Mouse (Mus musculus): Measurements from ENCODE around the gene AW822073. TPM values are rescaled to one million over a fixed set of nuclear protein-coding genes. Genes with fewer than 3 reads are reported as not detected.
"Not testable (repeated sequence)": the region's sequence is repeated elsewhere in the genome, so short reads cannot be mapped to it uniquely, and the experiment has no call there.

The AW822073 gene
- polyA plus RNA-seq (2015; fragmentation: Nextera tagmentation; extraction: Ambion mirVana): not detected in 2 replicates

DNA sequence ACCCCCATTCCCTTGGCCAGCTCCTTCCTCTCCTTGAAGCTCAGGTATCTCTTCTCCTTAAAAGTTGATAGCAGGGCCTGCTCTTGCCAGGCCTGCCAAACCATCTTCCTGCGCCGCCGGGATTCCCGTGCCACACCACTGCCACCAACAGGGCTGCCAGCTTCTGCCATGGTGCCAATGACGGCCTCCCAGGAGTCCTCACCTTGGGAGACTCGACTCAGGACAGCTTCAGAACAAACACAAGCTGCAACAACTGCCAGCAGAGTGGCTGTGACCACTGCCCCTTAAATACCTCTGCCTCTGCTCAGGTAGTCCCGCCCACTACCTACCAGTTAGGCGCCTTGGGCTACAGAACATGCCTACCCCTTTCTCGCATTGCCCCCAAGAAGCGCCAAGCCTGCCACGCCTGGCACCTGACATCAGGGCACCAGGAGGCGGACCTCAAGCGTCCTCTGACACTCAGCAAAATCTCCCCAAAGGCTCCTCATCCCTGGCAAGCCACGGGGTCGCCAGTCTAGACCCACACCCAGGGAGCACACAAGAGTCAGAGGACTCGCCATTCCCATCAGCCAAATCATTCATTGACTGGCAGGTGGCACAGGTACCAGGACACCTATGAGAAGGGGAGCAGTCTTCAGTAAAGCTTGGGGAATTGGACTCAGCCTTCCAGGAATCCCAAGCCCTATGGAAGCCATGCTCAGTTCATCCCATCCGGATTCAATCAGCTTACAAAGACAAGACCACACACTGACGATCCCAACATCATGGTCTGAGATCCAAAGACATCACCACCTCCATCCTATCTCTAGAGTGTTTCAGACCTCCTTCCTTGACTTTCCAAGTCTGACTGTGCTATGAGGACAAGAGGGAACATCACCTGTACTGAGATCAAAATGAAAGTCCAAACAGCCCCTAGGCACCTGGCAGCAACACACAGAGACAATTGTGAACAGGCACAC, at the start of gene AW822073:
TSS of gene AW822073 (minus strand) at position 104 of the 959 bp plus-strand sequence.
- not testable (repeated sequence) for ATAC-seq; H3K27ac ChIP-seq (ENCODE audit: low read length)
- WGBS: 83% methylated on average over 16 of the region's 18 CpGs

DNA sequence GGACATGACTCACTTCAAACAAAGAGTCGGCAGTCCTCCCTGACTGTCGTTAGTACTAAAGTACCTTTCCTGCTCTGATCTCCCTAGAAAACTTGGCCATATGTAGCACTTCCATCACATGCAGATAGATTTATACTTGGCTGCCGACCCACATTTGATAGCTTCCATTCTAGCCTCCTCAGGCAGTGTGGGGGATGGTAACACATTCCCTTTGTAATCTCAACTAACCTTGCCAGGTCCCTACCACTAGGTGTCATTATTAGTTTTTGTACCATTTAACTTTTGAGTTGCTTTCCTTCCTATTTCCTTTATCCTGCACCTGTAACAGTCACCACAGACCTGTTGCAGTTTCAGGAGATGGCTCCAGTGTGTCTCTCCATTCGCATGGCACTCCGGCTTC, 33.7 kb upstream of the AW822073 start:
- no peak overlapping the region for H3K27ac ChIP-seq (ENCODE audit: low read length)
- no peak overlapping the region for H3K4me2 ChIP-seq (ENCODE audit: low read depth, low read length)
- H3K36me3 ChIP-seq (ENCODE audit: control insufficient read depth, insufficient read depth, low read length): peaks cover under 1% of the 10 kb centered on the region; the same call in 1 of the 2 replicates
- no peaks in the 10 kb centered on the region for H3K27me3 ChIP-seq (replicated peaks; ENCODE audit: control insufficient read depth, insufficient read depth, low read length)
- WGBS: 62% methylated on average over 5 of the region's 5 CpGs
- no peak overlapping the region for H3K4me3 ChIP-seq (ENCODE audit: low read length)
- no peak overlapping the region for H3K9ac ChIP-seq (ENCODE audit: low read depth, low read length)
- H3K4me1 ChIP-seq (ENCODE audit: control insufficient read depth, insufficient read depth, low read length): peaks cover 2% of the 10 kb centered on the region; the same call in 1 of the 2 replicates
- H3K9me3 ChIP-seq (ENCODE audit: control insufficient read depth, low read length): no peaks in the 10 kb centered on the region
- no peak for ATAC-seq

More for the DNA sequence above, at the start of gene AW822073:
- not testable (repeated sequence) for H3K4me3 ChIP-seq (ENCODE audit: low read length); H3K9ac ChIP-seq (ENCODE audit: low read depth, low read length); H3K27me3 ChIP-seq (replicated peaks; ENCODE audit: control insufficient read depth, insufficient read depth, low read length); H3K4me2 ChIP-seq (ENCODE audit: low read depth, low read length); H3K9me3 ChIP-seq (ENCODE audit: control insufficient read depth, low read length); H3K36me3 ChIP-seq (ENCODE audit: control insufficient read depth, insufficient read depth, low read length); H3K4me1 ChIP-seq (ENCODE audit: control insufficient read depth, insufficient read depth, low read length)

DNA sequence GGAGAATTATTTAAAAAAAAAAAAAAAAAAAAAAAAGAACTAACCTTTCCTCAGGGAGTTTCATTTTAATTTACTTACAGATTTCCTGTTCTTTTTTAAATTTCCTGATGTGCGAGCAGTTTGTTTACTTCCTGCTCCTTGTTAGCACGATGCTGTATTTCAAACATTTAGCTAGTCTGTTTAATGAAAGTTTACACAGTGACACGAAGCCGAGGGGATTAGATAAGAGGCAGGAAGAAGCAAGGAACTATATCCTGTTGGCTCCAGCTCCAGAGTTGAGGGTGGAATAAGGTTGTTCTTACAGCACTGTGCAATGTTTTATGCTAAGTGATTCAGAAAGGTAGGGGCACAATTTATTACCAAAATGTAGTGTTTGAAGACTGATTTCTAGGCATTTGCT, 31.2 kb upstream of the AW822073 start:
- Histone ChIP-seq H3K9me3 (ENCODE audit: control insufficient read depth, low read length) (no peaks in the 10 kb centered on the region), H3K27me3 (replicated peaks; ENCODE audit: control insufficient read depth, insufficient read depth, low read length) (no peaks in the 10 kb centered on the region), H3K9ac (ENCODE audit: low read depth, low read length) (peak overlapping the region; percentile 95), H3K4me1 (ENCODE audit: control insufficient read depth, insufficient read depth, low read length) (peaks cover 2% of the 10 kb centered on the region; the same call in 1 of the 2 replicates), H3K4me2 (ENCODE audit: low read depth, low read length) (peak overlapping the region; percentile 62), H3K27ac (ENCODE audit: low read length) (0 out of 2 replicates have a peak overlapping the region, but pooled peaks have one; percentile 10), H3K4me3 (ENCODE audit: low read length) (peak overlapping the region; percentile 89), H3K36me3 (ENCODE audit: control insufficient read depth, insufficient read depth, low read length) (no peaks in the 10 kb centered on the region)
- no peak; the same call in 1 of the 2 replicates for ATAC-seq
- WGBS: under 1% methylated on average over 4 of the region's 4 CpGs

DNA sequence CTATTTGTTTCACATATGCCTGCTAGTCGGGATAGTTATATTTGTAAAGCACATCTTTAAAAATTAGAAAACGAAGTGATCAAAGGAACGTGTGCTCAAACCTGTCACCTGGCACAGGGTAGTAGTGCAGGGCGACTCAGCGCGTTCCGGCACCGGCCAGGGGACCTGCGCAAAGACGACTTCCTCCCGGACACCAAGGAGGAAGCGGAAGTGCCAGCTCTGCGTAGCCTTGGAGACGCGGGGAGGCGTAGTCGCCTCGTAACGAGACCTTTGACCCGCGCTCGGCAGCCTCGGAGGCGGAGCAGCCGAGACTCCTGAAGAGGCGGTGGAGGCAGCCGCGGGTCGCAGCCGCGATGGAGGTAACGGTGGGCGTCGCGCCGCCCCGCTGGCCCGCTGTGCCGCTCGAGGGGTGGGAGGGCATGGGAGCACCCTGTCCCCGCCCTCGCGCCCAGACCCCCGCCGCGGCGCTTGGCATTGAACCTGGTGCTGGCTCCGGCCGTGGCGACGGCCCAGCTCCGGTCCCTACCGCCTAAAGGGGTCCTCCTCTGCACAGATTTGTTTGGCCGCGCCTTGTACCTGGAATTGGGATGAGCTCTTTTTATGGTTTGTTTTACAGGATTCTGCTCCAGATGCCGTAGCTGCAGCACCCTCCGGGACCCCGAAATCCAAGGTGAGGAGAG, 30.6 kb upstream of the AW822073 start, which contains the start of gene Gcc2:
TSS of gene Gcc2 (plus strand) at position 285 of the 680 bp plus-strand sequence.
- H3K9me3 ChIP-seq (ENCODE audit: control insufficient read depth, low read length): no peaks in the 10 kb centered on the region
- H3K36me3 ChIP-seq (ENCODE audit: control insufficient read depth, insufficient read depth, low read length): no peaks in the 10 kb centered on the region
- under 1% methylated on average over 57 of the region's 58 CpGs for WGBS
- H3K27ac ChIP-seq (ENCODE audit: low read length): peak within 1 kb of the TSS; percentile 77
- peak within 1 kb of the TSS; percentile 95 for H3K9ac ChIP-seq (ENCODE audit: low read depth, low read length)
- peak; percentile 99 for ATAC-seq
- peak within 1 kb of the TSS; percentile 89 for H3K4me3 ChIP-seq (ENCODE audit: low read length)
- no peaks in the 10 kb centered on the region for H3K27me3 ChIP-seq (replicated peaks; ENCODE audit: control insufficient read depth, insufficient read depth, low read length)
- H3K4me2 ChIP-seq (ENCODE audit: low read depth, low read length): peak within 1 kb of the TSS; percentile 62
- H3K4me1 ChIP-seq (ENCODE audit: control insufficient read depth, insufficient read depth, low read length): peaks cover 2% of the 10 kb centered on the region; the same call in 1 of the 2 replicates

DNA sequence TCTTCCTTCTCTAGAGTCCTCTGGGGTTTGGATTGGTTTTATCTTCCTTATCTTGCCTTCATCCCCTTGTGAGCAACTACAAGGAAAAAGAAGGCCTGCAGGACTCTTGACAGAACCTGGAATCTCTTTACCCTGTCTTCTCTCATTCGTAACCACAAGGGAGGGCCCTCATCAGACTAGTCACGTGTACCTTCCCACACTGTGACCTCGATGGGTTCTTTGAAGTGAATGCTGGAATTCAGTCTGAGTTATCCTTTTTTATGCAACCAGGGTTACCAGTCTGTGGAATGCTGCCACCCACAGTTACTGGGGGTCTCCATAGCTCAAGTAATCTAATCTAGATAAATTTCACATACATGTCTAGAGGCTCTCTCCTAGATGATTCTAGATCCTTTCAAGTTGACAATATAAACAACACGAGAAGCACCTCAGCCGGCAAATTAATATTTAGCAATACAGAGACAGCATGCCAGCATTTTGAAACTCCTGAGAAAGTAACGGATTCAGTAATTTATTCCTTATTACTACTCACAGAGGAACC, 30.0 kb upstream of the AW822073 start:
- peaks cover 2% of the 10 kb centered on the region; the same call in 1 of the 2 replicates for H3K4me1 ChIP-seq (ENCODE audit: control insufficient read depth, insufficient read depth, low read length)
- ATAC-seq: peak; percentile 16
- WGBS: 30% methylated on average over 6 of the region's 6 CpGs
- H3K9ac ChIP-seq (ENCODE audit: low read depth, low read length): no peak overlapping the region
- H3K9me3 ChIP-seq (ENCODE audit: control insufficient read depth, low read length): no peaks in the 10 kb centered on the region
- H3K4me3 ChIP-seq (ENCODE audit: low read length): peak overlapping the region; percentile 89
- peak overlapping the region; percentile 62 for H3K4me2 ChIP-seq (ENCODE audit: low read depth, low read length)
- no peaks in the 10 kb centered on the region for H3K27me3 ChIP-seq (replicated peaks; ENCODE audit: control insufficient read depth, insufficient read depth, low read length)
- H3K36me3 ChIP-seq (ENCODE audit: control insufficient read depth, insufficient read depth, low read length): no peaks in the 10 kb centered on the region
- no peak overlapping the region for H3K27ac ChIP-seq (ENCODE audit: low read length)

DNA sequence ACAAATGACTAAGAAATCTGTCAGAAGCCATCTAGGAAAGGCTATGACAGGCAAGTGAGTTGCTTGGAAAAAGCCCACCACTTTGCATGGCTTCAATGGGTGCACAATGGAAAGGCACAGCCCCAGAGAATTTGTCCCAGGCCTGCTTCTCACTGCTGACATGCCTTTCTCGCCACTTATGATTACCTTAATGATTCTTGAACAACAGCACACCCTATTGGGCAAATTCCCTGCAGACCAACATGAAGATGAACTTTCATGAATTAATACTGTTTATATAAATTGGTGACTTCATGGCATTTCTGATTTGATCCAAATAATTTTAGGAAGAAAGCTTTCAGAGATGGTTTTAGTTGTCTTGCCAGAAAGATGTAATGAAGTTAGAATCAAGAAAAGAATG, 24.8 kb upstream of the AW822073 start:
- H3K9me3 ChIP-seq (ENCODE audit: control insufficient read depth, low read length): no peaks in the 10 kb centered on the region
- H3K36me3 ChIP-seq (ENCODE audit: control insufficient read depth, insufficient read depth, low read length): no peaks in the 10 kb centered on the region
- H3K4me3 ChIP-seq (ENCODE audit: low read length): no peak overlapping the region
- ATAC-seq: no peak
- WGBS: 48% methylated on average over 1 of the region's 1 CpGs
- H3K27ac ChIP-seq (ENCODE audit: low read length): no peak overlapping the region
- no peak overlapping the region for H3K4me2 ChIP-seq (ENCODE audit: low read depth, low read length)
- H3K9ac ChIP-seq (ENCODE audit: low read depth, low read length): no peak overlapping the region
- no peaks in the 10 kb centered on the region for H3K27me3 ChIP-seq (replicated peaks; ENCODE audit: control insufficient read depth, insufficient read depth, low read length)
- H3K4me1 ChIP-seq (ENCODE audit: control insufficient read depth, insufficient read depth, low read length): no peaks in the 10 kb centered on the region

DNA sequence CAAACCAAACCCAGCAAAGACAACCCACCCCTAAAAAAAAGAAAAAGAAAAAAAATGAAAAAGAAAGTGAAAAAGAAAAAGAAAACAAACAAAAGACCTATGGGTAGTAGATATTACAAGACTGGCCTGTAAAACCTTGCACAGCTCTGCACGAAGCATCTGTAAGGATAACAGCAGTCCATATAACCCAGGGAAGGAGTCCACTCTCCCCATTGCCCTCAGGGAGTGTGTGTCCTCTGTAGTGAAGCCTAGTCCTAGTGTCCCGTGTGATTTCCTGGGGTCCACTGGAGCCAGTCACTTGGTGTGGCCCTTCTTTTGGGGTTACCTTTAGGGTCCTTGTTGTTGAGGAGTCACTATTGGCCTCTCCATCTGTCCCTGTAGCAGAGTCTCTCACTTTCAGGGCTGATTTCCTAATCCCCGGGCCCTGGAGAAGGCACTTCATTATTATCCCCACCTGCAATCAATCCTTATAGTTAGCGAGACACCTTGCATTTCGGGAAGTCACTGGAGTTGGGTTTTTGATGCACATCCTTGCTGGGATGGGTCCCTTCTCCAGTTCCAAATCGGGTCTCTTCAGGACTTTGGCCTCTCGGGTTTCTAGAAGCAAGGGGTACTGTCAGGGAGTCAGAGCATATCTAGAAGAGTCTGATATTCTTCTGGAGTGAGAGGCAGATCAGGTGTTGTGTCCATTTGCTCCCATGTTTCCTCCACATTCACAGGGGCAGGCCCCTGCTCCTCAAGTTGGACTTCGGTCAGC, 14.4 kb upstream of the AW822073 start:
- ATAC-seq: peak; percentile 78
- not testable (repeated sequence) for H3K27me3 ChIP-seq (replicated peaks; ENCODE audit: control insufficient read depth, insufficient read depth, low read length); H3K9me3 ChIP-seq (ENCODE audit: control insufficient read depth, low read length); H3K9ac ChIP-seq (ENCODE audit: low read depth, low read length); H3K4me2 ChIP-seq (ENCODE audit: low read depth, low read length); H3K4me1 ChIP-seq (ENCODE audit: control insufficient read depth, insufficient read depth, low read length); H3K4me3 ChIP-seq (ENCODE audit: low read length); H3K27ac ChIP-seq (ENCODE audit: low read length); H3K36me3 ChIP-seq (ENCODE audit: control insufficient read depth, insufficient read depth, low read length)
- WGBS: 85% methylated on average over 7 of the region's 8 CpGs

DNA sequence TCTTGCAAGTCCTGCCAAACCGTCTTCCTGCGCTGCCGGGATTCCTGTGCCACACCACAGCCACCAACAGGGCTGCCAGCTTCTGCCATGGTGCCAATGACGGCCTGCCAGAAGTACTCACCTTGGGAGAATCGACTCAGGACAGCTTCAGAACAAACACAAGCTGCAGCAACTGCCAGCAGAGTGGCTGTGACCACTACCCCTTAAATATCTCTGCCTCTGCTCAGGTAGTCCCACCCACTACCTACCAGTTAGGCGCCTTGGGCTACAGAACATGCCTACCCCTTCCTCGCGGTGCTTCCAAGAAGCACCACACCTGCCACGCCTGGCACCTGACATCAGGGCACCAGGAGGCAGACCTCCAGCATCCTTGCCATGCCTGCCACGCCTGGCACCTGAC, 11.9 kb upstream of the AW822073 start, which contains the start of gene Gm4981:
TSS of gene Gm4981 (minus strand) at position 89 of the 400 bp plus-strand sequence.
- Histone ChIP-seq H3K36me3 (ENCODE audit: control insufficient read depth, insufficient read depth, low read length) (no peaks in the 10 kb centered on the region), H3K9ac (ENCODE audit: low read depth, low read length) (no peak within 1 kb of the TSS), H3K4me2 (ENCODE audit: low read depth, low read length) (no peak within 1 kb of the TSS), H3K27me3 (replicated peaks; ENCODE audit: control insufficient read depth, insufficient read depth, low read length) (no peaks in the 10 kb centered on the region), H3K4me1 (ENCODE audit: control insufficient read depth, insufficient read depth, low read length) (no peaks in the 10 kb centered on the region), H3K4me3 (ENCODE audit: low read length) (no peak within 1 kb of the TSS), H3K9me3 (ENCODE audit: control insufficient read depth, low read length) (peaks cover 12% of the 10 kb centered on the region), H3K27ac (ENCODE audit: low read length) (no peak within 1 kb of the TSS)
- WGBS: 86% methylated on average over 10 of the region's 10 CpGs
- no peak for ATAC-seq

All from intestine, embryonic 16.5 days (tissue).